Mouse (Mus musculus): ENCODE data around the gene Fam20c. TPM values are rescaled to one million over a fixed set of nuclear protein-coding genes. Genes with fewer than 3 reads are reported as not detected.

Gene Fam20c
- polyA plus RNA-seq, 1 experiment from 2014 or later: 50.3 TPM

GRCm38 (mm10) chr5:138857811-138858251 lies 103.5 kb downstream of the Fam20c start:
- no peak overlapping the region for H3K9ac ChIP-seq
- H3K9me3 ChIP-seq: no peaks in the 10 kb centered on the region
- H3K4me1 ChIP-seq (replicated peaks): no peaks in the 10 kb centered on the region
- no peak for ATAC-seq (ENCODE audit: low read depth)
- H3K4me3 ChIP-seq: no peak overlapping the region
- no peak overlapping the region for H3K27ac ChIP-seq (replicated peaks)
- H3K36me3 ChIP-seq: no peaks in the 10 kb centered on the region
- H3K4me2 ChIP-seq: no peak overlapping the region
- no peaks in the 10 kb centered on the region for H3K27me3 ChIP-seq
- 67% methylated on average over 13 of the region's 13 CpGs for WGBS

Other genes with a start within 250 kb of the Fam20c start
- not detected in 2 replicates for gene 1700123K08Rik, start 189.8 kb upstream of the Fam20c start, polyA plus RNA-seq (2015; fragmentation: Nextera tagmentation; extraction: Ambion mirVana)
- 78.0 and 86.3 TPM in 2 replicates for gene Zfp68, start 134.8 kb upstream of the Fam20c start, polyA plus RNA-seq (2015; fragmentation: Nextera tagmentation; extraction: Ambion mirVana)
- 18.8 and 22.6 TPM in 2 replicates for gene A430033K04Rik, start 131.7 kb upstream of the Fam20c start, polyA plus RNA-seq (2015; fragmentation: Nextera tagmentation; extraction: Ambion mirVana)
- gene Gm5294, start 65.6 kb downstream of the Fam20c start, polyA plus RNA-seq (2015; fragmentation: Nextera tagmentation; extraction: Ambion mirVana): not detected in 2 replicates
- gene Pdgfa, start 242.9 kb downstream of the Fam20c start, polyA plus RNA-seq (2015; fragmentation: Nextera tagmentation; extraction: Ambion mirVana): 17.6 and 19.5 TPM in 2 replicates

Data from neural tube, embryonic 13.5 days (tissue).